Mouse (Mus musculus) forebrain, postnatal 0 days (tissue): ENCODE measurements around the gene Eri3. TPM values are rescaled to one million over a fixed set of nuclear protein-coding genes. Genes with fewer than 3 reads are reported as not detected.

ENCODE experiments used
- ATAC-seq: fragments of 200-750 bp; cut with Nextera tagmentation; 2 replicates; pipeline ENCODE4 v1.8.0; 2017; ENCODE audit warnings: mild to moderate bottlenecking, moderate library complexity
- DNase-seq: peaks from one replicate; pipeline ENCODE4 v3.0.0-alpha.2; 2015
- H3K27ac ChIP-seq: fragments of 300-500 bp; sonication (generic); 2 replicates; pipeline ENCODE4 v1.5.1; 2014; ENCODE audit warnings: low read depth, mild to moderate bottlenecking, antibody characterized with exemption, low read length, moderate library complexity, mixed read lengths
- H3K27me3 ChIP-seq: fragments of 300-500 bp; sonication (generic); 2 replicates; pipeline ENCODE4 v1.6.1; 2014; ENCODE audit warnings: mild to moderate bottlenecking, low read length, mixed read lengths; ENCODE audit not compliant: insufficient read depth
- H3K36me3 ChIP-seq: fragments of 300-500 bp; sonication (generic); 2 replicates; pipeline ENCODE4 v1.6.1; 2014; ENCODE audit warnings: mild to moderate bottlenecking, moderate library complexity; ENCODE audit not compliant: insufficient read depth
- H3K4me1 ChIP-seq: fragments of 300-500 bp; sonication (generic); 2 replicates; pipeline ENCODE4 v1.6.1; 2014; ENCODE audit warnings: antibody characterized with exemption; ENCODE audit not compliant: insufficient read depth
- H3K4me2 ChIP-seq: fragments of 300-500 bp; sonication (generic); 2 replicates; pipeline ENCODE4 v1.6.1; 2014; ENCODE audit warnings: low read depth, mild to moderate bottlenecking, moderate library complexity
- H3K4me3 ChIP-seq: fragments of 300-500 bp; sonication (generic); 2 replicates; pipeline ENCODE4 v1.5.1; 2014; ENCODE audit warnings: low read depth, low read length, mixed read lengths
- H3K9ac ChIP-seq: fragments of 300-500 bp; sonication (generic); 2 replicates; pipeline ENCODE4 v1.6.1; 2014; ENCODE audit warnings: mild to moderate bottlenecking
- H3K9me3 ChIP-seq: fragments of 300-500 bp; sonication (generic); 2 replicates; pipeline ENCODE4 v1.6.1; 2016; ENCODE audit warnings: low read length
- CTCF ChIP-seq: sonication (generic); IDR thresholded peaks from 2 replicates; pipeline ENCODE4 v1.5.1; 2016; ENCODE audit warnings: antibody characterized with exemption, control low read depth, low read depth
- WGBS: fragments of 180-500 bp; shearing (Covaris S2); extraction: QIAGEN DNeasy Blood & Tissue Kit; methylation state at CpG from one replicate; pipeline ENCODE4 v1.1.7; 2014; 5-methylcytosine and 5-hydroxymethylcytosine counted together
- polyA plus RNA-seq: library from polyadenylated mRNA; unstranded; fragments of >200 nt; fragmentation: Nextera tagmentation; extraction: Ambion mirVana; gene quantifications from 2 replicates; pipeline ENCODE4 v1.2.1, GENCODE M21; 2015
- total RNA-seq: library from RNA; depleted of rRNA; stranded (reverse); fragments of >200 nt; gene quantifications from 2 replicates; pipeline ENCODE4 v1.2.3, GENCODE M21; 2014

Eri3 gene
- total and polyA plus RNA-seq, 2 experiments from 2014 or later: 269 to 379 TPM

DNA sequence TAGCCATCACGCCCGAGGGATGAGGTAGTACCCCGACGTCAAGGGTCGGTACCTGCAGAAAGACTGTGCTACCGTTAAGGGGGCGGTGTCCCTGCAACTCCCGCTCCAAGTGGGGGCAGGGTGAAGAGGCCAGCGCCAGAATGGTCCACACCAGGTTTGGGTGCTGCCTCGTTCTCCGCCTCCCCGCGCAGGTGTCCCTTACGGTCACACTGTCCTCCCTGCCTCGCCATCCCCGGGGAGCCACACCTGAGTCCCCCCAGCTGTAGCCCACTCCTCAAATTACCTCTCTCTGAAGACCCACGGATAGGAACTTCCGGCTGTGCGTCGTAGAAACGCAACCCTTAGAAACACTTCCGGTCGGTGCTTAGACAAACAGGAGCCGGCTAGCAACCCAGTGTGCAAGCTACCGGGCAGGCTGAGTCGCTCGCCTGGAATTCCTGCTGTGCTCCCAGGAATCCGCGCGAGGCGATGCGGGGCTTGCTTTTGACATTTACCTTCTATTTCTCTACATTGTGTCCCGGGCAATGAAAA, 131.8 kb downstream of the Eri3 start, which contains the start of gene Dmap1:
Gene Dmap1, minus strand, starts transcription at position 343 of the 531 bp plus-strand sequence.
- Histone ChIP-seq H3K27ac (peak within 1 kb of the TSS; percentile 64), H3K9me3 (no peaks in the 10 kb centered on the region), H3K9ac (peak within 1 kb of the TSS; percentile 85), H3K4me1 (no peaks in the 10 kb centered on the region), H3K27me3 (no peaks in the 10 kb centered on the region), H3K4me2 (peak within 1 kb of the TSS; percentile 94), H3K4me3 (peak within 1 kb of the TSS; percentile 96), H3K36me3 (peaks cover 36% of the 10 kb centered on the region)
- ATAC-seq (peak; percentile 95), DNase-seq (peak; percentile 96)
- 0% methylated on average over 33 of the region's 33 CpGs for WGBS
- TF ChIP-seq CTCF: peak; percentile 23; the same call in 1 of the 2 replicates

DNA sequence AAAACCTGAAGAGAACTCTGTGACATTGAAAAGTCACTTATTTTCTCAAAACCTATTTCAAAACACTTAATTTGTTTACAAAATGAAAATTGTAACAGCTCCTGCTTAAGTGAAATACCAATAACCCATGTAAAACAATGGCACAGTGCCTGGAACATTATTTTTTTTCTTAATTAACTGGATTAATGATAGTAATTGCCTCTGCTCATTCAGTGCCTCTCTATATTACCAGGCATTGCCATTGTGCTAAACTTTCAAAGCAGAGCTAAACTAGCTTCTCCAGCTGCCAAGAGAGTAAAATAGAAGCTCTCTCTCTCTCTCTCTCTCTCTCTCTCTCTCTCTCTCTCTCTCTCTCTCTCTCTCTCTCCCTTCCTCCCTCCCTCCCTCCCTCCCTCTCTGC, 132.3 kb downstream of the Eri3 start:
- peak overlapping the region; percentile 94 for H3K4me2 ChIP-seq
- ATAC-seq (peak; percentile 34; the same call in 1 of the 2 replicates), DNase-seq (no peak)
- H3K36me3 ChIP-seq: peaks cover 32% of the 10 kb centered on the region
- no peaks in the 10 kb centered on the region for H3K4me1 ChIP-seq
- TF ChIP-seq CTCF: no peak
- peak overlapping the region; percentile 96 for H3K4me3 ChIP-seq
- no peaks in the 10 kb centered on the region for H3K27me3 ChIP-seq
- no peak overlapping the region; the same call in 1 of the 2 replicates for H3K27ac ChIP-seq
- H3K9ac ChIP-seq: peak overlapping the region; percentile 85
- H3K9me3 ChIP-seq: no peaks in the 10 kb centered on the region

DNA sequence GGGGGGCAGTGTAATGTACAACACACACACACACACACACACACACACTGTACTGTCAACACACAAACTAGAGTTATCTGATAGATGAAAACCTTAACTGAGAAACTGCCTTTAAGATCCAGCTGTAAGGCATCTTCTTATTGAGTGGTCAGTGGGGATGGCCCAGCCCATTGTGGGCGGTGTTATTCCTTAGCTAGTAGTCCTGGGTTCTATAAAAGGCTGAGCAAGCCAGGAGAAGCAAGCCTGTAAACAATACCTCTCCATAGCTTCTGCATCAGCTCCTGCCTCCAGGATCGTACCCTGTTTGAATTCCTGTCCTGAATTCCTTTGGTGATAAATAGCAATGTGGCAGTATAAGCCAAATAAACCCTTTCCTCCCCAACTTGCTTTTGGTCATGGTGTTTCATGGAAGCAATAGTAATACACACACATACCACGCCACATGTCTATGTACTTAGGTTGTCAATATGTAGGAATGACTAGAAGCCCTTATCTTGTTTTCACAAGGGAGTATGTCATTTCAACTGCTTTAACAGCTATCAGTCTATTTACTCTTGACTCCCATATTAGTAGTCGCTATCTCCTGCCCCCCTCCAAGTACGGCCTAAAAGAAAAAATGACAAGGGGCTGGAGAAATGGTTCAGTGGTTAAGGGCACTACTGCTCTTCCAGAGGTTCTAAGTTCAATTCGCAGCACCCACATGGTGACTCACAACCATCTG, 133.0 kb downstream of the Eri3 start:
- WGBS: 84% methylated on average over 6 of the region's 6 CpGs

DNA sequence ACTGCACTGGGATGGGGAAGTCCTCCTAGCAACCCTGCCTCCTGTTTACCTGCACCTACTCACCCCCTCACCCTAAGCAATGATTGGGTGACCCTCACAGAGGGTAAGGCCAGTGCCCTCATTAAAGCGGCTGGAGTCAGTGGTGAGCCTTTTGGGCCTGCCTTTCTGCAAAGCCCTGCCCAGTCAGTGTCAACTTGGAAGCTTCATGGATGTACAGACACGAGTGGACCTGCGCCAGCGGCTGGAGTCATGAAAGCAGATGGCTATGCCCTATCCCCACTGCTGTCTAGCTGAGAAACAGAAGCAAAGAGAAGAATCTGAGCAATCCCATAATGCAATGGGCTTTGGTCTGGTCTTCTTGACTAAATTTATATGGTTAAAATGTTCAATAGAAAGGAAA, 136.2 kb downstream of the Eri3 start:
- DNase-seq (no peak), ATAC-seq (no peak)
- whole genome bisulfite sequencing: 84% methylated on average over 4 of the region's 4 CpGs
- Histone ChIP-seq H3K9ac (no peak overlapping the region), H3K27me3 (no peaks in the 10 kb centered on the region), H3K36me3 (no peaks in the 10 kb centered on the region), H3K4me1 (no peaks in the 10 kb centered on the region), H3K4me3 (no peak overlapping the region), H3K4me2 (no peak overlapping the region), H3K27ac (no peak overlapping the region), H3K9me3 (no peaks in the 10 kb centered on the region)
- TF ChIP-seq CTCF: no peak

More for the DNA sequence above, 133.0 kb downstream of the Eri3 start:
- Histone ChIP-seq H3K4me1 (no peaks in the 10 kb centered on the region), H3K9ac (no peak overlapping the region), H3K27me3 (no peaks in the 10 kb centered on the region), H3K4me2 (peak overlapping the region; percentile 94), H3K27ac (no peak overlapping the region), H3K4me3 (no peak overlapping the region), H3K36me3 (peaks cover 26% of the 10 kb centered on the region), H3K9me3 (no peaks in the 10 kb centered on the region)
- no peak for ATAC-seq
- no peak for TF ChIP-seq CTCF
- DNase-seq: no peak

DNA sequence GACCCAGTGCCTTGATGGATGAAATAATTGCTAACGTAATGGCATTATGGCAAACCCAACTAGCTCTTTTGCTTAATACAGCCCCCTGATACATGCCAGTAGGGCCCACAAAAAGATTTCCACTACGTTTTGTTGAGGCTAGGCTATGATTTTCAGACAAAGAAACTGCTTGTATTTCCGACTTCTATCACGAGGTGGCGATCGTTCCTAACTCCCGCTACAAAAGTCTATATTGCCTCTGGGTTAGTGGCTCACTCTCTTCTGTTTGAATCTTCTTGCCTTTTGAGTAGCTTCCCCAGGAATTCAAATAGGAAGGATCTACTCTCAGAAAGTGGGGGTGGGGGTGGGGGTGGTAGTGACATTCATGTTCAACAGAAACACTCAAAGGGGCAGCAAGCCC, 155.2 kb downstream of the Eri3 start:
- H3K9ac ChIP-seq: no peak overlapping the region
- H3K9me3 ChIP-seq: no peaks in the 10 kb centered on the region
- peak; percentile 86 for DNase-seq
- peak; percentile 62 for ATAC-seq
- no peaks in the 10 kb centered on the region for H3K4me1 ChIP-seq
- no peak overlapping the region for H3K27ac ChIP-seq
- peak; percentile 80 for TF ChIP-seq CTCF
- no peak overlapping the region for H3K4me2 ChIP-seq
- WGBS: 5% methylated on average over 7 of the region's 7 CpGs
- no peaks in the 10 kb centered on the region for H3K27me3 ChIP-seq
- no peaks in the 10 kb centered on the region for H3K36me3 ChIP-seq
- no peak overlapping the region for H3K4me3 ChIP-seq

DNA sequence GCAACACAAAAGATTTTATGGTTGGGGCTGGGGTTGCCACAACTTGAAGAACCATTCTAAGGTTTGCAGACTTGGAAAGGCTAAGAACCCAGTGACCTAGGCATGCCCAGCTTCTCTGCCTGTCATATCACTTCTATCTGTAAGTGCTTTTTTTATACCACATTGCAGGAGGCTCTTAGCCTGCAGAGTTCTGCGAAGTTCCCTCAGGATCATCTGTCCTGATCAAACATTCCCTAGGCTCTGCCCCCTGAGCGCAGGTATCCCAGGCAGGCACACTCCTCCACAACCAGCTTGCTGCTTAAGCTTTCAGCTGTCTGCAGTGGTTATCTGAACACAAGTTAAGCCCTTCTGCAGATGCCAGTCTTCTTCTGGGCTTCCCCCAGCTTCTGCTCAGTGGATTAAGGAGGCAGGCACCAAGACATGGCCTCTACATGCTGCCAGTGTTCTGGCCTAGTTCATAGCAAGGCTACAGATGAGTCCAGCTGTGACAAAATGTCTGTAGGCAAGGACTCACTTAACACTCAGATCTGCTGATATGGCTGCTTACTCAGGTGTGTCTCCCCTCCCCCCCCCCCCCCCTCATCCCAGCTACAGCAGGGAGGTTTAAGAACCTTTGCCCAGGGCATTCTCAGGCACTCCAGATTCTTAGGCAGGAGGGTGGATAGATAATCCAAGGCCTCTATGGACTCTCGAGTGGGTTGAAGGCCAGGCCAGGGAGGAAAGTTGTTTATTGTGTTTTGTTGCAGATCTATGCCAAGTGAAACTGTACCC, 158.8 kb downstream of the Eri3 start:
- TF ChIP-seq CTCF: no peak
- H3K27me3 ChIP-seq: no peaks in the 10 kb centered on the region
- DNase-seq (no peak), ATAC-seq (no peak)
- WGBS: 78% methylated on average over 3 of the region's 3 CpGs
- no peaks in the 10 kb centered on the region for H3K9me3 ChIP-seq
- no peak overlapping the region for H3K27ac ChIP-seq
- H3K4me1 ChIP-seq: no peaks in the 10 kb centered on the region
- H3K4me2 ChIP-seq: no peak overlapping the region
- no peaks in the 10 kb centered on the region for H3K36me3 ChIP-seq
- no peak overlapping the region for H3K4me3 ChIP-seq
- H3K9ac ChIP-seq: no peak overlapping the region

DNA sequence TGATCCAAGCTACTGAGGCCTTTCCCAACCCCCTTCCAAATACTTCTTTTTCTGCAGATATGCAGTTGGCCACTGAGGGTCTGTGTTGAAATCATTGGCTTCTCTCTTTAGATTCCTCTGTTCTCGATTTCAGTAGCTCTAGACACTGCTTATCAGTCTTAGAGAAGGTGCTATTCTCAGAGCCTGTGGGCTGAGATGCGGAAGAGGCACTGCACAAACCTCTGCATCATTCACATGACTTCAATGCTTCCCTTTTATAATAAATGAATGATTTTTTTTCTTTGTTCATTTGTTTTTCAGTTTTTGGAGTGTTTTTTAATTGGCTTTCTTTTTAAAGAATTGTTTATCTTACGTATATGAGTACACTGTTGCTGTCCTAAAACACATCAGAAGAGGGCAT, 162.1 kb downstream of the Eri3 start:
- ATAC-seq (no peak), DNase-seq (no peak)
- H3K4me1 ChIP-seq: no peaks in the 10 kb centered on the region
- H3K4me2 ChIP-seq: no peak overlapping the region
- no peak overlapping the region for H3K4me3 ChIP-seq
- H3K36me3 ChIP-seq: no peaks in the 10 kb centered on the region
- no peaks in the 10 kb centered on the region for H3K27me3 ChIP-seq
- no peak for TF ChIP-seq CTCF
- no peak overlapping the region for H3K27ac ChIP-seq
- 82% methylated on average over 3 of the region's 3 CpGs for WGBS
- H3K9ac ChIP-seq: no peak overlapping the region
- no peaks in the 10 kb centered on the region for H3K9me3 ChIP-seq
